Mouse (Mus musculus): ENCODE data around the gene Nuak1.
A peak's percentile ranks its signal among the peaks of the same experiment; 100 is the strongest.
"Not testable (repeated sequence)": the region's sequence is repeated elsewhere in the genome, so short reads cannot be mapped to it uniquely, and the experiment has no call there.

The Nuak1 gene

DNA sequence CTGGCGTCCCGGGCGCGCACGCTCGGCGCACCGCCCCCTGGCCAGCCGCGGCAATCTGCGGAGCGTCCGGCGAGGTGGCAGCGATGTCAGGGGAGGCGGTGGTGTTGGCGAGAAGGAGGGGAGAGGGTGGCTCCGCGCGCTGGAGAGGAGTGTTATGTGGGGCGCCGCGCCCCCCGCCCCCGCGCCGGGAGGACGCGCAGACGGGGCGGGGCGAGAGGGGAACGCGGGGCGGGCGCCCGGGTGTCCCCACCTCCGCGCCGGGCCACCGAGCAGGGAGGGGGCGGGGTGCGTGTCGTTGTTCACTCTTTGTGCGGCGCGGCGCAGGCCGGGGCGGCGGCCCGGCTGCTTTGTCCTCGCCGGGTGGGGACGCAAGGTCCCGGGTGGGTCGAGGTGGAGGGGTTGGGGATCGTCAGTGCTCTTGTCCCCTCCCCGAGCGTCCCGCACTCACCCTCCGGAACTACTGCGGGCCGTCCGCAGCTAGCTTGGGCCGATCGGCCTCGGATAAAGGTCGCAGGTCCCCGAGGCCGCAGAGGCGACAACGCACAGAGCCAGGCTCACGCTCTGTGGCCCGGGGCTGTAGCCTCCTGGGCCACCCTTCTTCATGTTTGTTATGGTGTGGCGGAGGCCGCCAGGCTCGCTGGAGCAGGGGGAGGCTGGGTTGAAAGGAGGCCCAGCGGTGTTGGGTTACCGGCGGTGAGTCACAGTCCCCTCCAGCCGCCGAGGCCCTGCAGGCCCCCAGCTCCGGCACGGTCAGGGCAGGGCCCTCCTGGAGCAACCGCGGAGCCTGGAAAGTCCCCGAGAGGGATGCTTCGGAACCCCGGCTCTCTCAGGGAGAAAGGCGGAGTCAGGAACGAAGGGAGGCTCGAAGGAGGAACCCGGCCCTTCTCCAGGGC lies at the start of gene Nuak1:
Gene Nuak1, minus strand, starts transcription at position 57 of the 893 bp plus-strand sequence.
- peak; percentile 52 for DNase-seq (ENCODE audit: low read depth, low spot score)

DNA sequence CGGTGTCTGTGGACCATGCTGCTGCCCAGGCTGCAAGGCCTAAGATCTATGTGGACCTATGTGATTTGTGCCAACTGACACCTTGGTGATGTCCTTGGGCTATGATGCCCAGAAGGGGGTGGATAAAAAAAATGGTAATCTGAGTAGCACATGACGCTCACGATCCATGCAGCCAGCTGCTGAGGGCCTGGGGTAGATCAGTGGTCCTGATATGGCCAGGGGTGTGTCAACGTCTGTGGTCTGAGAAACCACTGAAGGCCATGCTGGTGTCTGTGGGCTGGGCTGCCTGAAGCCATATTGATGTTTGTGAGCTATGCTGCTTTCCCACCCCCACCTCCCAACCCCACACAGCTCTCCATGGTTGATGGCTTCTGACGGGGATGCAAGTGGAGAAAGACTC lies 49.7 kb upstream of the Nuak1 start:
- DNase-seq (ENCODE audit: low read depth, low spot score), result no peak

DNA sequence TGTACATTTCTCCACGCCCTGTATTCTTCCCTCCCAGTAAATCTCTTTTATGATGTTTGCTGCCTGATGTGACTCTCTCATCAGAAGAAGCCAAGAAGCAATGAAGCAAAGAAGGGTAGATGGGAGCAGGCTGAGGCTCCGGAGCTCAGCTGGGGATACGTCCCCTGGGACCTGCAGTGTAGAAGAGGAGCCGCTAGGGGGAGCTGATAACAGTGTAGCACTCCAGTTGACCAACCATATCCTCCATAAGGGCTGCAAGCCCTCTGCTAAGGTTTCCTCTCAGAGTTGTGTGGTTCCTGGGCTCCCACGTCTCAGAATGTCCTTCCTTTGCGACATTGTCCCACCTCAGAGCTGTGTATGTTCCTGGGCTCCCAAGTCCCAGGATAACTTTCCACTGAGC lies 47.9 kb upstream of the Nuak1 start:
- peak; percentile 77 for DNase-seq (ENCODE audit: low read depth, low spot score)

DNA sequence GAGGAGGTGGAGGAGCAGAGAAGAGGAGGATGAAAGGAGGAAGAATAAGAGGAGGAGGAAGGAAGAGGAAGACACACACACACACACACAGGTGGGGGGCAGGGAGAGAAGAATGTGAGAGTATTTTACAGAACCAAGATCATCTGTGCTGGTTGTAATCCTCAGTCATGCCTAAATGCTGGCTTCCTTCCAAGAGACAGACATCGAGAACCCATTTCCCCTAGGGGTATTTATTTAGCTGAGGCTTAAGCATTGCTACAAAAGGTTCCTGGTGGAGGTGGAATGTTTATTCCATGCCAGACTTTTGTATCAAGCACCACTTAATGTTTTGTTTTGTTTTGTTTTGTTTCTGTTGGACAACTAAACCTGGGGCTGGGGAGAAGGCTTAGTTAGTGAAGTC lies 44.3 kb upstream of the Nuak1 start:
- no peak for DNase-seq (ENCODE audit: low read depth, low spot score)

DNA sequence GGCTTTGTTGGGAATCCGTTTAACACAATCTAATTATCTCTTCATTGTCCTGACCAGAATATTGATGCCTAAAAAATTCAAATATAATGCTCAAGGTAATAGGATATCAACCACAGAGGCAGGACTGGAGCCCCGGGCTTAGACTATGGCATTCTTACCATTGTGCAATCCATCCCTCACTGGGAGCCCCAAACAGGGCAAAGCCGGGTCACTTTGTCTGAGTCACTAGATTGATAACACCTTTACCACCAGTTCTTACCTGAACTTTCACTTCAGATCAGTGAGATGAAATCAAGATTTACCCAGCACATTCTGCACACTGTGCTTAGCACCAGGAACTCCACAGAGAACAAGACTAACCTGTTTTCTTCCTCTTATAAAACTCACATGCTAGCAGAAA lies 43.2 kb upstream of the Nuak1 start:
- no peak for DNase-seq (ENCODE audit: low read depth, low spot score)

DNA sequence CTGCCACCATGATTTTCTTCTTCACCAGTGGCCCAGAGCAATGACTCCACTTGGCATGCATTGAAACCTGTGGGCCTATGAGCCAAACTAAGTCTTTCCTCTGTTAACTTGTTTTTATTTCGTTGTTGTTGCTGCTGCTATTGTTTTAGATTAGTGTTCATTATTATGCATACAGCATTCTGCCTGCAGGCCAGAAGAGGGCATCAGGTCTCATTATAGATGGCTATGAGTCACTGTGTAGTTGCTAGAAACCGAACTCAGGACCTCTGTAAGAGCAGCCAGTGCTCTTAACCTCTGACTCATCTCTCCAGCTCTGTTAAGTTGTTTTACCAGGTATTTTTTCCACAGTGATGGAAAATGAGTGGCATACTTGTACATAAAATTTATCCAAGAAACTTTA lies 42.7 kb upstream of the Nuak1 start:
- DNase-seq (ENCODE audit: low read depth, low spot score), result no peak

DNA sequence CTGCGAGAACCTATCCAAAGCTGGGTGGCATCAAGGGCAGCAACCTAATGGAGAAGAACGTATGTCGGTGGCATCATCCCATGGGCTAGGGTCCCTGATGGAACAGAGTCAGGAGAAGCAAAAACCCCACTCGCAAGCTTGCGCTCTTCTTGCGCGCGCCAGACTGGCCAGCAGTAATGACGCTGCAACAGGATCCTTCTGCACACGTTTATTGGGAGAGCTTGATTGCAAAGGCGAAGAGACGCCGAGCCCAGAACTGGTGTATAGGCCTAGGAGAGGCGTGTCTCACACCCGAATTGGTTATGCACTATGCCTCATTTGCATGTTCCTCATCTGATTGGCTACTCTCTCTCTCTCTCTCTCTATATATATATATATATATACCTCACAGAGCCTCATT lies 42.0 kb upstream of the Nuak1 start:
- DNase-seq (ENCODE audit: low read depth, low spot score), result not testable (repeated sequence)

DNA sequence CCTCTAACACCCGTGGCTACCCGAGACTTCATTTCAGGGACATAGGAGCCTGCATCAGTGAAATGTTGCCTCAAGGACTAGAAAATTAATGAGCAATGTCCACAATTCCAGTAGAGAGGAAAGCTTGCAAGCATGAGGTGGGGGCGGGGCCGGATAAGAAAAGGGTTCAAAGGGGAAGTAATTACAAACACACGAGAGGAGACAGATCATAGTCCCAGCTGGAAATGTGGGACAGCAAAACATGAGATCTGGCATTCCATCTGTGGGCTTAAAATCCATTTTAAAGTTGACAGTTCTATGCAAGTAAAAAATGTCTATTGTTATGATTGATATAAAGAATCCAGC lies 40.9 kb upstream of the Nuak1 start:
- no peak for DNase-seq (ENCODE audit: low read depth, low spot score)

DNA sequence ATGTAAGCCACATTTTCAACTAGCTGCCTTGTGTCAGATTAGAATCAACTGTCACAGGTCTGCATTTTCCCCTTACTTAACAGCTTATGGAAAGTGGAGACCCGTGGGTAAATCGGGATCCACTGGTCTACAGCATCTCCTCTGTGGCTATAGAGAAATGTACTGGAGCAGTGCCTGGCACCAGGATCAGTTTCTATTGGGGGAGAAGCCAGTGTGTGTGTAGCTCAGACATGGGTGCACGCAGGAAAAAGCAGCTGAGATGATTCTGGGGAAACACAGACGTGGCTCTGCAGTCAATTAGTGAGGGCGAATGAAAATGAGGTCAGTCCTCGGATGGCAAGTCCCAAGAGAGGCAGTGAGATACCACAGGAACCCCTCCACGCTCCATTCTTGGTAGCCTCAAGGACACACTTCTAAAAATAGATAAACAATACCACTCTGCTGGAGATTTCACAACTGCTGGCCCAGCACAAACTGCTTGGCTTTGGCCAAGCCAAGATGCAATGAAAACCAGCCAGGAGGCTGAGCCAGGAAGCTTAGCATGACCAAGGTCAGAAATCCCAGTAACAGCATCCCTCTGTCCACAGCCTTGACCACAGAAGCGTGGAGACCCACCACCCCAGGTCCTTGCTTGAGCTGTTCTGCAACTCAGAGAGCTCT lies 40.4 kb upstream of the Nuak1 start:
- no peak for DNase-seq (ENCODE audit: low read depth, low spot score)

DNA sequence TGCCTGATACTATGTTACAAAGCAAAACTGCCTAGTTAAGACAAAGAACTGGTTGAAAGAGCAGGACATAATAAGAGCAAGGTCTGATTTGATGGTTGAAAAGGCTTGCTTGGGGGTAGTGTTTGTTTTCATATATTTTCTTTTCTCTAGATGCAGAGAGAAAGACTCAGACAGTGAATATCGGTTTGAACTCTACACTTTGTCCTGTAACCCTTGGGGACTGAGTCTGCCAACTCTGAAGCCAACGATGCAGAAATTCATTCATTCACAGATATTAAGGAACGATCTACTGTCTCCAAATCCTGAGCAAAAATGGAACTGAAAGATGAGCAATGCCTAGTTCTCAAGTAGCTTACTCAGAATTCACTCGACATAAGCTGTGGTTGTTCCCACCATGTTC lies 39.7 kb upstream of the Nuak1 start:
- no peak for DNase-seq (ENCODE audit: low read depth, low spot score)

DNA sequence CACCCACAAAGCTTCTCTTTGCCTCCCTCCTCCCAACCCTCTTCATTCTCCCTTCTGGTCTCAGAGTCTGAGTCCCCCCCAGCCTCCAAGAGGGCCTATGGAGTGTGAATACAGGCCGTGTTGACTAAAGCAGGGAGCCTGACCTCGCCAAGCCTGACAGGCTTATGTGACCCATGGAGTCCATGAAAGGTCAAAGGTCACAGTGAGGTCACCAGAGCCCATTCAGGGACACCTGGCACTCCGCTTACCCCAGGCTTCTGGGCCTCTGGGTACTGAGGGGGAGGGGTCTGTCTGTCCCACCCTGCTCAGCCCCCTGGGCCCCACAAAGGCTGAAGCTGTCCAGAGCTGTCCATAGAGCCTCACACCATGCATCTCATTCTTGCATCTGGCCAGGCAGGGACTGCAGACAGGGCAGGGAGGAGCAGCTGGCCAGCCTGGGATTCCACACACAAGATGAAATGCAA lies 37.2 kb upstream of the Nuak1 start:
- DNase-seq (ENCODE audit: low read depth, low spot score), result peak; percentile 27

DNA sequence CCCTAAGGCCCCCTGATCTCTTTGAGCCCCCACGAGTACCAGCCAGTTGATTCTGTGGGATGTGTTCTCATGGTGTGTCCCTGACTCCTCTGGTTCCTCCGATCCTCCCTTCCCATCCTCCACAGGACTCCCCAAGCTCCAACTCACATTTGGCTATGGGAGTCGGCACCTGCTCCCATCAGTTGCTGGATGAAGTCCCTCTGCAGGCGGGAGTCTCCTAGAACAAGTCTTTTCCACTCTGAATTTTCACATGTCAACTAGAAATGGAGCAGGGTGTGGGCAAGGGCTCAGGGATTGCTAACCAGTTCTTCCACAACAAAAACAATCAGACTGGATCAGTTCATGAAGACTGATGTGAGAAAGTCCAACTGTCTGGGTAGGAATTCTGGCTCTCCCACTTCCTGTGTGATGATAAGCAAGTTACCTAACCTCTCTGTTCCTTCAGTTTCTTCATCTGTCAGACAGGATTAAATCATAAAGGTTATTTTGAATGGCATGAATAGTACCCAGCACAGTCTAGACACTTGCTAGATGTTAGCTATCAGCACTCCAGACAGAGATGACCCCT lies 36.7 kb upstream of the Nuak1 start:
- DNase-seq (ENCODE audit: low read depth, low spot score), result no peak

DNA sequence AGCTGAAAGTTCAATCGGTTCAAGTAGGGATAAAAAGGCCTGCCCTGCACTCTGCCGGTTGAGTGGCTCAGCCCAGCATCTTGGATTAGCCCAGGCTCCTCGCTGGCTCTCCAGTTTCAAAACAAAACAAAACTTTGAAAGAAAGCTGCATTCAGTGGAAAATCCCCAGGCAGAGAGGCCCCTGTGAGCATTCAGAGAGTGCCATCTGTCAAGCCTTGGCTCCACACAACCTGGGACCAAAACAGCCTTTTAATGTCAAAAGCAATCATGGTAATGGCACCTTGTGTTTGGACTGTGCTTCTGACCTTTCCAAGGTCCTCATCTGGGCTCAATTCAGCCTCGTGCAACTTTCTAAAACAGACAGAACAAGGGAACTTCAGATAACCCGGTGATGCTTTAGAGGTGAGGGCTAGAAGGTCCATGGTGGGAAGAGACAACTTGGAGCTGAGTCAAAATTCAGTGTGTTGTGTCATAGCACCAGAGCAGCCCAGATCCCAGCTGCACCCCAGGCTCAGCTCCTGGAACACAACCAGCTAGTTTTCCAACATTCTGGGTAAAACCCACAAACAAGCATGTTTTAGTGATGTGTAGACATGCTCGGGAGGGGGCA lies 27.3 kb upstream of the Nuak1 start:
- DNase-seq (ENCODE audit: low read depth, low spot score), result no peak

DNA sequence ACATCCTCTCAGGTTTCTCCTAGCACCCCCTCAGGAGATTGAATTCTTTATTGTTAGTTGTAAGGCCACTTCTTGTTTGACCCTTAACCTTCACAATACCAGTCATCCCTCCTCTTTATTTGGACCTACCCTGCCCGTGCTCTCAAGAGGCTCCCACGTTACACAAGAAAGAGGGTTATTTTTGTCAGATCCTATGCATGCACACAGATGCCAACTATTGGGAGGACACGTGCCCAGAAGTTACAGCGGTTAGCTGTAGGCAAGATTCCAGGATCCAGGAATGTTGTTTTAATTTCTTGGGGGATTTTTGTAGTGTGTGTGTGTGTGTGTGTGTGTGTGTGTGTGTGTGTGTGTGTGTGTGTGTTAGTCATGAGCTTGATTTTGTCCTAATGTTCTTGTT lies 25.1 kb upstream of the Nuak1 start:
- no peak for DNase-seq (ENCODE audit: low read depth, low spot score)

DNA sequence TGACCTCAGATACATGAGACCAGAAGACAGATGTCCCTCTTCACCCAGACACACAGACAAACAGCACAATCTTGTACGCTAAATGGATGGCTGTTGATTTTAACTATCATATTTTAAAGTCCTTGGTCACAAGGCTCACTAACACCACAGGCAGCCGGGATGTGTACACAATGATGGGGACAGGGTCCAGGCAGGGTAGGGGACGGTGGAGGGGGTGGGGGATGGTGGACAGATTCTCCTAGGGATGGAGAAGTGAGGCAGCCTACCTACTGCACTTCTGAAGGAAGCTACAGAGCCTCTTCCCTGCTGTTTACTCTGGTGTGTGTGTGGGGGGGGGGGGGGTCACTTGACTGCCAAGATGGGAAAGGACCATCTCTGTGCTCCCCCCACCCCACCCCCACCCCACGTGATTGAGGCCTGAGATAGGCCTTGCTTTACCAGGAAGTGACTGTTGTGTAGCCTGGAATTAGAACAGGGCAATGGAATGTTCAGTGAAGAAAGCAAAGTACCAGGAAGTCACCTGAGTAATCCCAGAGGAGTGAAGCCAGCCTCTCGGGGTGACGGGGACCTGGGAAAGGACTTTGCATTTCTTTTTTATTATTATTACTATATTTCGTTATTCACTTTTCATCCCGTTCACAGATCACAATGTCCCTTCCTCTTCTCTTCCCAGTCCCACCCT lies 20.2 kb upstream of the Nuak1 start:
- DNase-seq (ENCODE audit: low read depth, low spot score), result no peak

DNA sequence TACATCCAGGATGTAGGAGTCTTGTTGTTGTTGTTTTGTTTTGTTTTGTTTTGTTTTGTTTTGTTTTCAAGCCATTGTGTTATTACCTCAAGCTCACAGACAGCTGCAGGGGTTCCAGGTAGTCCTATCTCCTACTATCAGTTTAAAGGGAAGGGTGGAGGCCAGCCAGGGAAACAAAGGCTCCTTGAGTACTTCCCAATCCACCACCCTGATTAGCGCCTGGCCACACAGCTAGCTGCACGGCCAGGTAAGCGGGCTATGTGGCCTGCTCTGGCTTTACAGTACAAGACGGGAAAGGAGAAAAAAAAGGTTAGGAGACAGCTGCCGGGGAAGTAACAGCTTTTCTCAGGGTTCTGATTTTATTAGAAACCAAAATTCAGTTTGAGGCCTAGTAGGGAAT lies 17.7 kb upstream of the Nuak1 start:
- no peak for DNase-seq (ENCODE audit: low read depth, low spot score)

DNA sequence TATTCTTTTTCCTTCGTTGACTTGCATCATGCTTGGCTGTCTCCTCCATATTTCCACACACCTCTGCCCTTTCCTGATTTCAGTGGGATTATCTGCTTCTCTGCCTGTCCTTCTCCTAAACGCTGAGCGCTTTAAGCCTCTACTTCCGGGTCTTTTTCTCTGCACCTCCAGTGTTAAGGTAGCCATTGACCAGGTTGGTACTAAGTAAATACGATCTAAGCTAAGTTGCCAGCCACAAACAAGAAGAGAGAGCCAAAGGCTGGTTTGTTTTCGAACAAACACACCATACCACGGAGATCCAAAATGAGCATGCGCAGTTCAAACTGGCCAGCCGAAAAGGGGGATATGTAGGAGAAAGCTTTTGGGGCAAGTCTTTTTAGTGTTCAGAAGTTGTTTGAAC lies 17.1 kb upstream of the Nuak1 start:
- no peak for DNase-seq (ENCODE audit: low read depth, low spot score)

DNA sequence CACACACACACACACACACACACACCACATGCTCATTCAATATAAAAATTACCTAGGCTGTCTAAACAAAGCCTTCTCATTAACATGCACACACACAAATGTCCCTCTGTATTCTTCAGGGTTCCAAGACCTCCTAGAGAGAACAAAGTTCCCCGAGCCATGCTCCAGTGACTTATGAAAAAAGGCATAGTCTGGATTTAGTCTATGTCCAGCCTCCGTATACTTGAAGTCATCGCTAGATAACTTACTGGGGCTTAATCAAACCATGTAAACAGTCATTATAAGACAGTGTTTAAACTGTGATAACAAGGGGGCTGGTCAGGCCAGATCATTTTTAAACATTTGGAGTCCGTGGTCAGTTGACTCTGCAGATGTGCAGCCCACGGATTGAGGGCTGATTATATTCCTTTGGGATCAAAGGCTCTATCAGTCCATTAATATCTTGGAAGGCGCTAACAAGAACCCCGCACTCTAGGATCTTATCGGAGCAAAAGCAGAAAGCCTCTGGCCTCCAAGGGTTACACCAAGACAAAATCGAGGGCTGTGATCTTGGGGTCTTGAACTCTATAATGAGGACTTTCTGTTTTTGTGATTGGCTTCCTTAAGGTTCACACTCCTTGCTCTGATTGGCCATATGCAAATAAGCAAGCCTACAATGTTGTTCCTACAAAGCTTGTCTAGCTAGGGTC lies 16.4 kb upstream of the Nuak1 start:
- DNase-seq (ENCODE audit: low read depth, low spot score), result no peak

DNA sequence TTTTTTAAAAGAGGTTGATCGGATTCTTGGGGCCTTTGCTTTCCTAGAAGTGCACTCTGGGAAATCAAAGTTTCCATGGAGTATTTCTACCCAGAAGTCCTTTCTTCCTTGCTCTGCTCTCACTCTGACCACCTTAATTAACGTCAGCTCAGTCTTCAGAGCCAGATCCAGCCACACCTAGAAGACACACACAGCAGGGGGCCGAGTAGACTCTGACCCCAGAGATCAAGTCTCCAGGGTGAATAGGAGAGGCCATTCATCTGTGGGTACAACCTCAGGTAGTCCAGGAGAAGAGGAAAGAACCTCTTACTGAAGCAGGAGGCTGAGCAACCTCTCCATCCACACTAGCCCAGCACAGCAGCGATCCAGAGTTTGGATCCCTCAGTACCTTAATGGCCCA lies 11.5 kb upstream of the Nuak1 start:
- DNase-seq (ENCODE audit: low read depth, low spot score), result peak; percentile 47

DNA sequence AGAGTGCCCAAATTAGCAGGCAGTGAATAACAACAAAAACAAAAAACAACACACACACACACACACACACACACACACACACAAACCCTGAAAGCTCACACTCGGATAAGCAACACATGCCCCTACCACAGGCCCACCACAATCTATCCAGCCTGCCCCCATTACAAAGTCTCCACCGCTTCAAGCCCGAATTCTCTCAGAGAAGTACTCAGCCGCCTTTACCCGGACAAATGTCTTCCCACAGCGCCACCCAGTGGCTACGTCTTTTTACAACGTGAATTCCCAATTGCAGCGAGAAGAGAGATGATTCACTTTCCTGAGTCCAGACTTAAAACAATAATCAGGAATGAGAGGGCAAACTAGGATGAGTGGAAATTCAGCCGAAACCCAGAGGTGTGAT lies 10.3 kb upstream of the Nuak1 start:
- DNase-seq (ENCODE audit: low read depth, low spot score), result peak; percentile 76

DNA sequence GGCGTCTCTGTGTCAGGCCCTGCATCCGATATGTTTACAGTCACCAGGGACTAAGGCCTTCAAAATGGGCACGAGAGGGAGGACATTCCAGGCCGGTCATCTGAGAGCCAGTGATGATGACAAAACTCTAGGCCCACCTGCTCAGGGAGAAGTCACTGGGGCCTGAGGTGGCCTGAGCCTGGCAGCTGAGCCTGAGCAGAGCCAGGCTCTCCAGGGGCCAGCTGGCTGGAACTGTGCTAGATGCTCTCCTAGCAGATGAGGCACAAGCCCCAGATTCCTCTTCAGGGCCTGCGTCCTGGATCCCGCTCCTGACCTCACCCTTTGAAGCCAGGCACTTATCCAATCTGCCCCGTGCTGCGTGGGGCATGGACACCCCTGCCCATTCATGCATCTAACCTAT lies 9.3 kb upstream of the Nuak1 start:
- DNase-seq (ENCODE audit: low read depth, low spot score), result no peak

Measured in ES-CJ7 (cell line).